Mouse (Mus musculus) lung, postnatal 4 days (tissue): Measurements from ENCODE around the gene 4930568D16Rik.

Experiments
- DNase-seq, 2 experiments: peaks; one replicate each; pipeline ENCODE4 v3.0.0; 2021

Gene 4930568D16Rik

GRCm38 (mm10) chr2:35342605-35343004 is 24.9 kb downstream of the 4930568D16Rik start:
- no peak for DNase-seq

GRCm38 (mm10) chr2:35338707-35339106 is 28.8 kb downstream of the 4930568D16Rik start:
- DNase-seq: peak; percentile 62 to 69

- DNase-seq: no peak
Observed at GRCm38 (mm10) chr2:35338036-35338435, 29.5 kb downstream of the 4930568D16Rik start.

- DNase-seq: no peak
Observed at GRCm38 (mm10) chr2:35337419-35337818, 30.1 kb downstream of the 4930568D16Rik start.

GRCm38 (mm10) chr2:35336388-35337280 is 30.9 kb downstream of the 4930568D16Rik start, which contains the start of gene Stom:
Stom (minus strand) TSS chr2:35336976.
- peak; percentile 100 for DNase-seq

GRCm38 (mm10) chr2:35335620-35336019 is 31.9 kb downstream of the 4930568D16Rik start:
- no peak for DNase-seq

- DNase-seq: no peak
Observed at GRCm38 (mm10) chr2:35333670-35334069, 33.9 kb downstream of the 4930568D16Rik start.

- DNase-seq: no peak
Observed at GRCm38 (mm10) chr2:35331205-35331604, 36.3 kb downstream of the 4930568D16Rik start.

- no peak for DNase-seq
Observed at GRCm38 (mm10) chr2:35329061-35329460, 38.5 kb downstream of the 4930568D16Rik start.

- DNase-seq: no peak
Observed at GRCm38 (mm10) chr2:35328064-35328792, 39.3 kb downstream of the 4930568D16Rik start.

- no peak for DNase-seq
Observed at GRCm38 (mm10) chr2:35327583-35327982, 39.9 kb downstream of the 4930568D16Rik start.

GRCm38 (mm10) chr2:35326931-35327330 is 40.6 kb downstream of the 4930568D16Rik start:
- no peak for DNase-seq

- DNase-seq: no peak
Observed at GRCm38 (mm10) chr2:35325930-35326329, 41.6 kb downstream of the 4930568D16Rik start.

- DNase-seq: peak; percentile 69 to 76
Observed at GRCm38 (mm10) chr2:35322404-35323164, 44.9 kb downstream of the 4930568D16Rik start.

- no peak for DNase-seq
Observed at GRCm38 (mm10) chr2:35320399-35320798, 47.1 kb downstream of the 4930568D16Rik start.

- DNase-seq: no peak
Observed at GRCm38 (mm10) chr2:35318405-35318804, 49.1 kb downstream of the 4930568D16Rik start.

- no peak for DNase-seq
Observed at GRCm38 (mm10) chr2:35317604-35318003, 49.9 kb downstream of the 4930568D16Rik start.

- DNase-seq: no peak
Observed at GRCm38 (mm10) chr2:35314300-35314699, 53.2 kb downstream of the 4930568D16Rik start.

- no peak for DNase-seq
Observed at GRCm38 (mm10) chr2:35309906-35310493, 57.5 kb downstream of the 4930568D16Rik start.

- peak in 1 of 2 experiments; percentile 46 for DNase-seq
Observed at GRCm38 (mm10) chr2:35308166-35308565, 59.4 kb downstream of the 4930568D16Rik start.
